ENCODE assay signal across 7 mouse cellular contexts in the genomic region with DNA sequence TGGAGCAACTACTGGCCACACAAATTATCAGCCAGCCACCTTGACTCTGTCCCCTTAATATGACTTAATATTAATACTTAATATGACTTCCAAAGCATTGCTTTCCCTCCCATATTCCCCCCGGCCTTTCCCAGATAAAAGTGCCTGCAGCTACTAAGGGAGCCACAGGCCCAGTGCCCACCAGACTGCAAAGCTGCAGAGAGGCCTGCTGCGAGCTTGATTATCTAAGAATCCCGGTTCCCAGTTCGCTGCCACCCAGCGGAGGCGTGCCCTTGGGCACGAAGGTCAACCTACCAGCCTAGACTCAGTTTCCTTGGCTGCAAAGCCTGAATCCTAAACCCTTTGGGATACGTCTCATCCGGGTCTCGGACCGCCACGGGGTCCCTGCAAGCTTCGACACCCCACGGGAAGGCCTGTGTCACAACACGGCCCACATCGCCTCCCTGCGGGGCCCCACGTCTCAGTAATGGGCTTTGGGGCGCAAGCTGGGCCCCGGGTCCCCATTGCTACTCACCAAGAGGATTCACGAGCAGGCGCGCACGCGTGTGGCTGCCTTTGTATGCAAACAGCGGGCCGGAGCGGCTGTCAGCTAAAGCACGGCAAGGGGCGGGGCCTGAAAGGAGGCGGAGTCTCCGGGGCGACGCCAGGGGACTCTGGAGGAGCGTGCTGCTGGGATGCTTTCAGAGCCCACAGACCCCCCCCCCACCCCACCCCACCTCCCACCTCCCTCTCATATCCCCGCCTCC. TPM values are rescaled to one million over a fixed set of nuclear protein-coding genes. Genes with fewer than 3 reads are reported as not detected.
DNase-seq lines count a peak whose midpoint lies in the region; ATAC-seq lines count a peak whose summit lies in the region.

No protein-coding gene starts in this region.

- H3K4me3 ChIP-seq in limb, embryonic 10.5 days: peak overlapping the region; percentile 76
- H3K4me3 ChIP-seq in midbrain, embryonic 13.5 days (replicated peaks): peak overlapping the region; percentile 76

- H3K4me2 ChIP-seq in midbrain, embryonic 13.5 days (replicated peaks): peak overlapping the region; percentile 72

- peak; percentile 86 for DNase-seq in adrenal gland, adult 8-10 months
- peak; percentile 93 for DNase-seq in embryo, embryonic 9.5 days (ENCODE audit: extremely low spot score)
- DNase-seq in kidney, adult 11 months: peak; percentile 90
- DNase-seq in limb, embryonic 10.5 days (ENCODE audit: low spot score): peak; percentile 94
- DNase-seq in spleen, adult 12 weeks (ENCODE audit: low spot score): peak; percentile 77

- under 1% methylated on average over 36 of the region's 36 CpGs for WGBS in limb, embryonic 10.5 days
- under 1% methylated on average over 36 of the region's 36 CpGs for WGBS in midbrain, embryonic 13.5 days

- peak overlapping the region; percentile 85 for H3K9ac ChIP-seq in midbrain, embryonic 13.5 days (replicated peaks)

- no peaks in the 10 kb centered on the region for H3K27me3 ChIP-seq in limb, embryonic 10.5 days (ENCODE audit: low read depth, poor library complexity, severe bottlenecking)
- no peaks in the 10 kb centered on the region for H3K27me3 ChIP-seq in midbrain, embryonic 13.5 days

- H3K9me3 ChIP-seq in limb, embryonic 10.5 days (replicated peaks): no peaks in the 10 kb centered on the region
- no peaks in the 10 kb centered on the region for H3K9me3 ChIP-seq in midbrain, embryonic 13.5 days

- ATAC-seq in granulocyte monocyte progenitor cell, adult 5-6 weeks (replicated peaks; ENCODE audit: poor library complexity, severe bottlenecking): peak; percentile 75
- ATAC-seq in midbrain, embryonic 13.5 days: peak; percentile 88

- peaks cover 61% of the 10 kb centered on the region for H3K4me1 ChIP-seq in limb, embryonic 10.5 days
- peaks cover 73% of the 10 kb centered on the region for H3K4me1 ChIP-seq in midbrain, embryonic 13.5 days (replicated peaks)

- no peaks in the 10 kb centered on the region for H3K36me3 ChIP-seq in limb, embryonic 10.5 days
- H3K36me3 ChIP-seq in midbrain, embryonic 13.5 days: no peaks in the 10 kb centered on the region

- H3K27ac ChIP-seq in limb, embryonic 10.5 days: peak overlapping the region; percentile 89
- H3K27ac ChIP-seq in midbrain, embryonic 13.5 days: peak overlapping the region; percentile 87

RNA-seq across cellular contexts. Expression of gene Lpin1, which starts 21.4 kb away (rescaled TPM):
- total RNA-seq in adrenal gland, adult 8-10 months (2022): 10 to 100 TPM; 38.8 to 80.7 (median 50.8) TPM
- total RNA-seq in granulocyte monocyte progenitor cell, adult 5-6 weeks (2014; fragmentation: Nextera tagmentation): 2.2 and 10.2 TPM in 2 replicates
- total RNA-seq in granulocyte monocyte progenitor cell, adult 5-6 weeks (2017): 2.4 and 4.5 TPM in 2 replicates
- polyA plus RNA-seq in limb, embryonic 10.5 days (2016; fragmentation: Nextera tagmentation; extraction: Ambion mirVana): 5.1 and 7.2 TPM in 2 replicates
- 22.0 and 22.8 TPM in 2 replicates for polyA plus RNA-seq in midbrain, embryonic 13.5 days (2015; fragmentation: Nextera tagmentation; extraction: Ambion mirVana)

Comparison
In these comparisons a context has a peak if more than half of its experiments do, and no peak if none do; other contexts are left out.
1. Peak in every context shown above with its lines: DNase-seq, ATAC-seq, H3K4me3 ChIP-seq and H3K27ac ChIP-seq.